Mouse (Mus musculus) limb, embryonic 14.5 days (tissue): ENCODE results near the gene Rag1. TPM values are rescaled to one million over a fixed set of nuclear protein-coding genes. Genes with fewer than 3 reads are reported as not detected.

ENCODE experiments used
- ATAC-seq: fragments of 200-750 bp; cut with Nextera tagmentation; 2 replicates; pipeline ENCODE4 v1.8.0; 2017; ENCODE audit warnings: low read depth, moderate number of reproducible peaks, moderate TSS enrichment; ENCODE audit not compliant: low FRiP score
- DNase-seq: peaks from one replicate; pipeline ENCODE4 v3.0.0-alpha.2; 2015; ENCODE audit warnings: low spot score
- H3K27ac ChIP-seq: fragments of 300-500 bp; sonication (generic); replicated peaks from 2 replicates; pipeline ENCODE4 v1.5.1; 2014; ENCODE audit warnings: low read depth, mild to moderate bottlenecking, low read length, moderate library complexity, mixed read lengths
- H3K27me3 ChIP-seq: fragments of 300-500 bp; sonication (generic); 2 replicates; pipeline ENCODE4 v1.6.1; 2014; ENCODE audit warnings: low read length, mixed read lengths; ENCODE audit not compliant: control insufficient read depth, insufficient read depth
- H3K36me3 ChIP-seq: fragments of 300-500 bp; sonication (generic); 2 replicates; pipeline ENCODE4 v1.6.1; 2014; ENCODE audit warnings: mild to moderate bottlenecking, low read length, moderate library complexity, mixed read lengths; ENCODE audit not compliant: control insufficient read depth, insufficient read depth
- H3K4me1 ChIP-seq: fragments of 300-500 bp; sonication (generic); 2 replicates; pipeline ENCODE4 v1.6.1; 2014; ENCODE audit warnings: antibody characterized with exemption, low read length, mixed read lengths; ENCODE audit not compliant: control insufficient read depth, insufficient read depth
- H3K4me2 ChIP-seq: fragments of 300-500 bp; sonication (generic); replicated peaks from 2 replicates; pipeline ENCODE4 v1.6.1; 2014; ENCODE audit warnings: low read depth, mild to moderate bottlenecking, low read length, moderate library complexity; ENCODE audit not compliant: severe bottlenecking
- H3K4me3 ChIP-seq: fragments of 300-500 bp; sonication (generic); replicated peaks from 2 replicates; pipeline ENCODE4 v1.5.1; 2014; ENCODE audit warnings: low read length
- H3K9ac ChIP-seq: fragments of 300-500 bp; sonication (generic); 2 replicates; pipeline ENCODE4 v1.6.1; 2014; ENCODE audit warnings: mild to moderate bottlenecking, low read depth, low read length, moderate library complexity; ENCODE audit not compliant: severe bottlenecking
- H3K9me3 ChIP-seq: fragments of 300-500 bp; sonication (generic); 2 replicates; pipeline ENCODE4 v1.6.1; 2016; ENCODE audit warnings: low read length; ENCODE audit not compliant: control insufficient read depth
- POLR2A ChIP-seq: fragments of 200-500 bp; IDR thresholded peaks from 2 replicates; pipeline ENCODE4 v1.8.0; 2012; ENCODE audit warnings: inconsistent platforms, mild to moderate bottlenecking, moderate library complexity, borderline replicate concordance; ENCODE audit not compliant: insufficient read depth, insufficient read length; ENCODE audit errors: extremely low read depth
- WGBS: fragments of 180-500 bp; shearing (Covaris S2); extraction: QIAGEN DNeasy Blood & Tissue Kit; methylation state at CpG from one replicate; pipeline ENCODE4 v1.1.7; 2014; 5-methylcytosine and 5-hydroxymethylcytosine counted together
- polyA plus RNA-seq, 2 experiments: library from polyadenylated mRNA; depleted of rRNA in 1 of 2; stranded (reverse) in 1 of 2; unstranded in 1 of 2; fragments of >200 nt; fragmentation: Nextera tagmentation in 1 of 2; extraction: Ambion mirVana in 1 of 2; gene quantifications; 2 replicates each; pipeline versions ENCODE4 v1.2.1 to v1.2.3; 2012 to 2014

Rag1 gene
- polyA plus RNA-seq, 2 experiments = 0.14 to 0.15 TPM

DNA sequence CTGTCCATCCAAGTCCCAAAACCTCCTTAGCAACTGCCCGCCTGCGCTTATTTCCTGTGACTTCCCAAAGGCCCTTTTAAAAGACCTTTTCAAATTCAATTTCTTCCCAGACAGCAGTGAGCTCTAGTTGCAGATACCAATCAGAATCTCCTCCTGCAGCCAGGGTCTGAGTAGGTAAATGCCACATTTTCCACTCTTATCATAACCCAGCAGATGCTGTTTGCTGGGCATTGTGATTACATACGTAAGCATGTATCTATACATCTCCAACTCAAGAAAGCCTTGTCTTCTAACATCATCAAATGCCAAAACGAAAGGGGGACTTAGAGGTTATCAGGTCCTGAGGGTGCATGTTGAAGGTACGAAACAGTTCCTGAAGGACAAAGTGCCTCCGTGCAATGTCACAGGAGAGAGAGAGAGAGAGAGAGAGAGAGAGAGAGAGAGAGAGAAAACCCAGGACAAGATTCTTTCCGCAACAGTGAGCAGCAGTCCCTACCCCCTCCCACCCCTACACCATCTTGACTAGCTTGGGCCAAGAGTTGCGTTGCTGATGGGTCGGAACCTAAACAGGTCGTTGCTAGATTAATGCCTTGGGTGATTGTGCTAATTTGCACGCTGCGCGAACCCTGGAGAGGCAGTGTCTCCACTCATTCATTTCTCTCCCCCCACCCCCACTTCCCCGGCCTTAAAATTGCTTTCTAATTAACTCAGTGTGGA, 3.1 kb upstream of the Rag1 start:
- peak overlapping the region; percentile 58 for H3K4me2 ChIP-seq
- H3K4me3 ChIP-seq = peak overlapping the region; percentile 28
- no peak for TF ChIP-seq POLR2A
- H3K4me1 ChIP-seq = peaks cover 7% of the 10 kb centered on the region; the same call in 1 of the 2 replicates
- H3K9me3 ChIP-seq = no peaks in the 10 kb centered on the region
- WGBS = 35% methylated on average over 14 of the region's 14 CpGs
- peak; percentile 18; the same call in 1 of the 2 replicates for ATAC-seq
- DNase-seq = no peak
- H3K27ac ChIP-seq = no peak overlapping the region
- H3K36me3 ChIP-seq = no peaks in the 10 kb centered on the region
- H3K9ac ChIP-seq = peak overlapping the region; percentile 29; the same call in 1 of the 2 replicates
- H3K27me3 ChIP-seq = no peaks in the 10 kb centered on the region

DNA sequence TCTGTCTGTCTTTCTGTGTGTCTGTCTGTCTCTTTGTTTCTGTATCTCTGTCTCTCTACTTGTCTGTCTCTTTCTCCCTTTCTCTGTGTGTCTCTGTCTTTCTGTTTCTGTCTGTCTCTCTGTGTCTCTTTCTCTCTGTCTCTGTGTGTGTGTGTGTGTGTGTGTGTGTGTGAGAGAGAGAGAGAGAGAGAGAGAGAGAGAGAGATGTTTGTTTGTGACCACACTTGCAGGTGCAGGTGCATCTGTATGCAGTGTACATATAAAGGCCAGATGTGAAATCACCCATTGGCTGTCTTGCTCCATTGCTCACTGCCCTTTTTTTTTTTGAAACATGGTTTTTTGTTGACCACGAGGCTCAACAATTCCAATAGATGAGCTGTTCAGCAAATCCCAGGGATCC, 1.1 kb upstream of the Rag1 start:
- Histone ChIP-seq H3K9me3 (no peaks in the 10 kb centered on the region), H3K4me1 (peaks cover 7% of the 10 kb centered on the region; the same call in 1 of the 2 replicates), H3K4me2 (no peak overlapping the region), H3K27ac (no peak overlapping the region), H3K36me3 (no peaks in the 10 kb centered on the region), H3K27me3 (no peaks in the 10 kb centered on the region), H3K4me3 (no peak overlapping the region), H3K9ac (no peak overlapping the region)
- no peak for ATAC-seq
- no peak for TF ChIP-seq POLR2A
- DNase-seq = no peak
- WGBS = 79% methylated on average over 1 of the region's 1 CpGs

- H3K36me3 ChIP-seq = no peaks in the 10 kb centered on the region
- DNase-seq (no peak), ATAC-seq (no peak)
- H3K9me3 ChIP-seq = no peaks in the 10 kb centered on the region
- peaks cover 7% of the 10 kb centered on the region; the same call in 1 of the 2 replicates for H3K4me1 ChIP-seq
- no peak overlapping the region for H3K27ac ChIP-seq
- H3K4me3 ChIP-seq = no peak overlapping the region
- H3K27me3 ChIP-seq = no peaks in the 10 kb centered on the region
- WGBS = 63% methylated on average over 2 of the region's 2 CpGs
- H3K4me2 ChIP-seq = no peak overlapping the region
- H3K9ac ChIP-seq = no peak overlapping the region
- no peak for TF ChIP-seq POLR2A
Measured at GRCm38 (mm10) chr2:101648361-101648760, 940 bp downstream of the Rag1 start.

- no peak for TF ChIP-seq POLR2A
- WGBS = 89% methylated on average over 1 of the region's 1 CpGs
- Histone ChIP-seq H3K27me3 (no peaks in the 10 kb centered on the region), H3K4me1 (0 out of 2 replicates have a peak, but pooled peaks cover 4% of the 10 kb centered on the region), H3K9ac (no peak overlapping the region), H3K27ac (no peak overlapping the region), H3K4me3 (no peak overlapping the region), H3K9me3 (no peaks in the 10 kb centered on the region), H3K36me3 (no peaks in the 10 kb centered on the region), H3K4me2 (no peak overlapping the region)
- ATAC-seq (no peak), DNase-seq (no peak)
Measured at GRCm38 (mm10) chr2:101645841-101646240, 3.5 kb downstream of the Rag1 start.

DNA sequence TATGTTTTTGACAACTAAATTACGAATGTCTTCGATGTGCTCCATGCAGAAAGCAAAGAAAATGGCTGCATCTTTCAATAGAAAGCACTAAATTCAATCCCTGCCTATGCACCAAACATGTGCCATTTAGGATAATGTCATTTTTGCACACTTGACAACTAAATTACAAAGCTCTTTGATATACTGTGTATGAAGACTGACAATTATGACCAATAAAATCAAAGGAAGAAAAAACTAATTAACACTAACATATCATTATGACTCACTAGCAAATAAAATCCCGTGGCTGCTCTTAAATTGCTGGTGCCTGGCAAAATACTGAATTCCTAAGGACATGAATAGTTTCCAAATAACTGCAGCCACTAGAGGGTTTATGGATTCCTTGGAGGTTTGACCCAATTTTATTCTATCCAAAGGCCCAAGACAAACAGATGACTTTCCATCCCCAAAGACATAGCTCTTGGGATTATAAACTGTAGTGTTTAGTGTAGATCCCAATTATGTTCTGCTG, 9.4 kb downstream of the Rag1 start:
- Histone ChIP-seq H3K9ac (no peak overlapping the region), H3K4me2 (no peak overlapping the region), H3K36me3 (no peaks in the 10 kb centered on the region), H3K4me3 (no peak overlapping the region), H3K9me3 (no peaks in the 10 kb centered on the region), H3K4me1 (peaks cover 8% of the 10 kb centered on the region; the same call in 1 of the 2 replicates), H3K27me3 (no peaks in the 10 kb centered on the region), H3K27ac (no peak overlapping the region)
- no peak for ATAC-seq
- TF ChIP-seq POLR2A = no peak
- WGBS = 54% methylated on average over 3 of the region's 3 CpGs
- DNase-seq = no peak
